Mouse (Mus musculus): ENCODE results near the gene Gak. TPM values are rescaled to one million over a fixed set of nuclear protein-coding genes. Genes with fewer than 3 reads are reported as not detected.
A peak's percentile ranks its signal among the peaks of the same experiment; 100 is the strongest.

Gene Gak
- polyA plus RNA-seq (2012; rRNA removed) = 84.9 and 86.8 TPM in 2 replicates

DNA sequence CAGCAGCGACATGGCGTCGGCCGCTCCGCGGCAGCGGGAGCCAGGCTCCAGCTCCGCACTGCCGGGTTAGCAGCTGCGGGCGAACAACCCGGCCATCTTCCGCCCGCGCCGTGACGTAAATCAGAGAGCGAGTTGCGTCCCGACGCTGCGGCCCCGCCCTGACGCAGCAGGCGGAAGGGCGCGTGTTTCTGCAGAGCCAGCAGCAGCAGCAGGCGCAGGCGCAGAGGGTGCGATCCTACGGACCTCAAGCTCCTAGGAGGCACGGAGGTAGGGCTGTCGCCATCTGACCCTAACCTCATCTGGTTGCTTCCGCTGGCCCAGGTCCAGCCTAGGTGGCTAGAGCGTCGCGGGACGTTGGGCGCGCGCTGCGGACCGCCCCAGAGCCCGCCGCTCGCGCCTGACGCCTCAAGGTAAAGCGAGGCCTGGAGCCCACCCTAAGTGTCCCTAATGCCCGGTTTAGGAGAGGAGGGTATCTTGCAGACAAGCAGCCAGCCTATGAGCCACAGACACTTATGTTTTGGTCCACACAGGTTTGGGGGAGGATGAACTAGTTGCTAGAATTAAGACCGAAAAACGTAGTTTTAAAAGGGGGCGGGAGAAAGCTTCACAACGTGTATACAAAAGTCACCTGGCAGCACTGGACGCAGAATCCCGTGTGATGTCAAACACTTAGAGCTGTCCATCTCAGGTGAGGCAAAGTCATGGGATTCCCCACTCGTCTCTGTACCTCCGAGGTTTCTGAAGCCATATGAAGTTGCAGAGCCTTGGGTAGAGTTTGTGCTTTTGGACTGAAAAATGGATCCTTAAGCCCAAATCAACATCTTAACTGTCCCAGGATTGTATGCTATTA, at the start of gene Gak, which contains the start of gene Tmem175:
TSS of gene Gak (minus strand) at position 122 of the 850 bp plus-strand sequence.
TSS of gene Tmem175 (plus strand) at position 137 of the 850 bp plus-strand sequence.
- Histone ChIP-seq H3K4me1 (ENCODE audit: control insufficient read depth, insufficient read depth, low read length) (peaks cover 7% of the 10 kb centered on the region; the same call in 1 of the 2 replicates), H3K4me3 (ENCODE audit: insufficient read depth, low read length) (peak within 1 kb of the TSS; percentile 82)
- peak; percentile 96 for TF ChIP-seq POLR2A (IDR thresholded peaks at IDR 0.05; ENCODE audit: extremely low read depth, insufficient read depth, low read length)
- TF ChIP-seq CTCF (IDR thresholded peaks at IDR 0.05; ENCODE audit: extremely low read depth, insufficient read depth, low read length) = no peak

DNA sequence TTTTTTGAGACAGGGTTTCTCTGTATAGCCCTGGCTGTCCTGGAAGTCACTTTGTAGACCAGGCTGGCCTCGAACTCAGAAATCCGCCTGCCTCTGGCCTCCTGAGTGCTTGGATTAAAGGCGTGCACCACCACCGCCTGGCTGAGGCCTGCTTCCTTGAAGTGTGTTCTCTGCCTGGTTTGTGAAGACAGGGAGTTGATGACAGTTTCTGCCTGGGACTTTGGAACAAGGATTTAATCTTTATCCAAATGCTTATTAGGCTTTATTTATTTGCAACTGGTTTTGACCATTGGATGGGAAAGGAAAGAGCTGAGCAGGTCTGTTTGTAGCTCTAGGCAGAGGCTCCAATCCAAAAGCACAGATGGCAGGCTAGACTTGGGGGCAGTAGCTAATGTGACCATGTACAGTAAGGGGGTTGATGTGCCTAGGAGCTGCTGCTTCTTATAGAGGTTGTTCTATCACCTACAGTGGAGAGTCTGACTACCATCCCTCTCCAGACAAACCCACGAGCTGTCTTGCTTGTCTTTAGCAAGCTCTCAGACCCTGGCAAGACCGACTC, 48.8 kb upstream of the Gak start:
- no peak for TF ChIP-seq POLR2A (IDR thresholded peaks at IDR 0.05; ENCODE audit: extremely low read depth, insufficient read depth, low read length)
- TF ChIP-seq CTCF (IDR thresholded peaks at IDR 0.05; ENCODE audit: extremely low read depth, insufficient read depth, low read length) = no peak
- Histone ChIP-seq H3K27ac (ENCODE audit: insufficient read depth, low read length) (no peak overlapping the region), H3K4me3 (ENCODE audit: insufficient read depth, low read length) (no peak overlapping the region), H3K4me1 (ENCODE audit: control insufficient read depth, insufficient read depth, low read length) (peaks cover 5% of the 10 kb centered on the region; the same call in 1 of the 2 replicates)

More for the DNA sequence above, at the start of gene Gak, which contains the start of gene Tmem175:
- H3K27ac ChIP-seq (ENCODE audit: insufficient read depth, low read length) = peak within 1 kb of the TSS; percentile 81

DNA sequence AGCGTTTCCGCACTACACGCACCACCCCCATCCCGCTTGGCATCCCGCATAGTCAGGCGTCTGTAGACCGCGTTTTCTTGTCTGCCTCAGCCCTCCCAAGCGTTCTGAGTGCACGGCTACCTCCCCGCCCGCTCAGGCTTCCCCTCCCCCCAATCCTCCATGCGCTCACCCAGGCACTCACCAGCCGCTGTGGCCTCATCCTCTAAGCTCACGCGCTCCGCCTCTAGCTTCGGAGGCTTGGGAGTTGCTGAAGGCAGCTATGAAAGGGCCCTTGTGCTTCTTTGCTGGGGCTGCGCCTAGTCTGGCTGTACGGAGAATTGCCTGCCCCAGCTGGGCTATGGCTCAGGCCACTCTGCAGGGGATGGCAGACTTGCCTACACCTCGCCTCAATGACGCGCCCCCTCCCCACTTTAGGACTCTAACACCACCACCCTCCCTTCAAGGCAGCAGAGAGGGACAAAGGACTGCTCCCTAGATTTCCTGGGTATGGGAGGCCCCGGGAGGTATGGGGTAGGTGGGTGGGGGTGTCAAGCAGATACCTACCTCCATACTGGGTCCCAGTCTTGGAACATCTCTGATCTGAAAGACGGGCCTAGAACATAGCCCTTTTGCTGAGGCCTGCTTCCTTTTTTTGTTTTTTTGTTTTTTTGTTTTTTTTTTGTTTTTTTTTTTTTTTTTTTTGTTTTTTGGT, 48.2 kb upstream of the Gak start:
- peak overlapping the region; percentile 11; the same call in 1 of the 2 replicates for H3K4me3 ChIP-seq (ENCODE audit: insufficient read depth, low read length)
- TF ChIP-seq CTCF (IDR thresholded peaks at IDR 0.05; ENCODE audit: extremely low read depth, insufficient read depth, low read length) (no peak), POLR2A (IDR thresholded peaks at IDR 0.05; ENCODE audit: extremely low read depth, insufficient read depth, low read length) (peak; percentile 9; the same call in 1 of the 2 replicates)
- peak overlapping the region; percentile 92 for H3K27ac ChIP-seq (ENCODE audit: insufficient read depth, low read length)
- H3K4me1 ChIP-seq (ENCODE audit: control insufficient read depth, insufficient read depth, low read length) = peaks cover 5% of the 10 kb centered on the region; the same call in 1 of the 2 replicates

DNA sequence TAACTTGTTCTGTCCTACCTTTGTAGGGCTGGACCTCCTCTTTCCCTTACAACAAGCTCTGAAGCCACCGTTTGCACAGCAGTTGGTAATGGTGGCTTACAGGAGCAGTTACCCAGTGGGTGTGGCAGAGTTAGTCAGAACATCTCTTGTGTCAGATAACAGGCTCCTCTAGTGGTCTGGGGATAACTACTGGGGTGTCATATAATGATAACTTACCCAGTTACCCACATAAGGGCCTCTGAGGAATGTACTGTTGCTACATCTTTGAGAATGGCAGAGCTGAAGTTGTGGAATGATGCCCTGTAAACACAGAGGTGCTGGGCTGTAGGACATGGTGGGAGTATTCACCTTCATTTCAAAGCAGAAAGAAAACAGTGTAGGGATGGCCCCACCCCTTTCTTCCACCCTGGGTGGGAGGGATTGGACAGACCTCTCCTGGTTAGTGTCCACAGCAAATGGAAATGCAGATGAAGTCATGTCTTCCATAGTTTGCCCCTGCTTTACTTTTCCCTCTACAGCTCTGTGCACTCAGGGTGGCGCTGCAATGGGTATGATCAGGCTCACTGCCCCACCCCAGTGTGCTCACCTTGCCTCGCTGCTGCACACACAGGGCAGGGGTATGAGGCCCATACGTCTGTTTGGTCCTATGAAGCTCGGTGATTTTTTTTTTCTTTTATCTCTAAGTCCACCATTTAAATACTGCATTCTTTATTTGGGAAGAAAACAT, 47.4 kb upstream of the Gak start:
- no peak for TF ChIP-seq CTCF (IDR thresholded peaks at IDR 0.05; ENCODE audit: extremely low read depth, insufficient read depth, low read length)
- no peak for TF ChIP-seq POLR2A (IDR thresholded peaks at IDR 0.05; ENCODE audit: extremely low read depth, insufficient read depth, low read length)
- peak overlapping the region; percentile 36; the same call in 1 of the 2 replicates for H3K27ac ChIP-seq (ENCODE audit: insufficient read depth, low read length)
- H3K4me3 ChIP-seq (ENCODE audit: insufficient read depth, low read length) = peak overlapping the region; percentile 11; the same call in 1 of the 2 replicates
- H3K4me1 ChIP-seq (ENCODE audit: control insufficient read depth, insufficient read depth, low read length) = peaks cover 5% of the 10 kb centered on the region; the same call in 1 of the 2 replicates

DNA sequence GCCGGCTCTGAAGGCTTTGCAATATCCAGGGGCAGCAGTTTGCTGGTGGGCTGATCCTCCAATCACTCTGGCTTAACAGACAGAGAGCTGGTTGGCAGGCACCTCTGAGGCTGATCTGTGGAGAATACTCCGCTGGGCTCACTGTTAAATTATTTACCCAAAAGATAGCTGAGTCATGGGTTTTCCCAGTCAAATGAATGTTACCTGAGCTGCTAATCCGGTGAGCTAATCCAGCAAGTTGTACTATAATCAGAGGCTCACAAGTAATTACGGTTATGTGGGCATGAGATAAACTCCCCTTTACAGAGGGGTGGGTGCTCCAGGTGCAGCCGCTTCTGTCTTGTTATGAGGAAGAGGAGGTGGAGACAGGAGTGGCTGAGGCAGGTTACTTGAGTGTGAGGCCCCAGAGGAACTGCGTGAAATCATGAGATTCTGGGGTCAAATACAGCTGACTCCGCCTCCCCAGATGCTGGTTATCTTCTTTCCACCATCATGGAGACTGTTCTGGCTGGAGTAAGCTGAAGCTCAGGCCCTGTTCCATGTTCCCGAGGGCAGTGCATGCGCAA, 45.8 kb upstream of the Gak start, which contains the start of gene Slc26a1:
TSS of gene Slc26a1 (minus strand) at position 319 of the 566 bp plus-strand sequence.
- TF ChIP-seq POLR2A (IDR thresholded peaks at IDR 0.05; ENCODE audit: extremely low read depth, insufficient read depth, low read length) (no peak), CTCF (IDR thresholded peaks at IDR 0.05; ENCODE audit: extremely low read depth, insufficient read depth, low read length) (no peak)
- H3K27ac ChIP-seq (ENCODE audit: insufficient read depth, low read length) = no peak within 1 kb of the TSS
- H3K4me3 ChIP-seq (ENCODE audit: insufficient read depth, low read length) = no peak within 1 kb of the TSS
- peaks cover 5% of the 10 kb centered on the region; the same call in 1 of the 2 replicates for H3K4me1 ChIP-seq (ENCODE audit: control insufficient read depth, insufficient read depth, low read length)

DNA sequence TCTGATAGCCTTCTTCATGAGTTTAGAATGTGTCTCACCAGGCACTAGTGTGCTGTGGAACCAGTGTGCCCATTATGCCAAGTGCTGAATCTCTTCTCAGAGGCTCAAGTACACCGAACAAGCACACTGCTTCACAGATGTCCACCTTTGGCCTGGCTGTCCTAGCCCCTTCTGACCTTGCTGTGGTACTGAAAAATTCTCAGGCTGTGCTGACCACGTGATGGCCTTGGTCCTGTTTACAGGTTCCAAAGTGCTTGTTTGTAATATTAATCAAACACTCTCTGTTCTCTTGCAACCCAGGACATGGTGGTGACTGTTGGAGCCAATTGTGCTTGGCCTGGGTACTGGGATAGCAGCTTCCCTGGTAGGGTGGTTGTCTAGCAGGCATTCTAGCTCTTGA, 45.1 kb upstream of the Gak start:
- no peak overlapping the region for H3K4me3 ChIP-seq (ENCODE audit: insufficient read depth, low read length)
- TF ChIP-seq CTCF (IDR thresholded peaks at IDR 0.05; ENCODE audit: extremely low read depth, insufficient read depth, low read length) (no peak), POLR2A (IDR thresholded peaks at IDR 0.05; ENCODE audit: extremely low read depth, insufficient read depth, low read length) (no peak)
- H3K27ac ChIP-seq (ENCODE audit: insufficient read depth, low read length) = no peak overlapping the region
- peaks cover 7% of the 10 kb centered on the region for H3K4me1 ChIP-seq (ENCODE audit: control insufficient read depth, insufficient read depth, low read length)

DNA sequence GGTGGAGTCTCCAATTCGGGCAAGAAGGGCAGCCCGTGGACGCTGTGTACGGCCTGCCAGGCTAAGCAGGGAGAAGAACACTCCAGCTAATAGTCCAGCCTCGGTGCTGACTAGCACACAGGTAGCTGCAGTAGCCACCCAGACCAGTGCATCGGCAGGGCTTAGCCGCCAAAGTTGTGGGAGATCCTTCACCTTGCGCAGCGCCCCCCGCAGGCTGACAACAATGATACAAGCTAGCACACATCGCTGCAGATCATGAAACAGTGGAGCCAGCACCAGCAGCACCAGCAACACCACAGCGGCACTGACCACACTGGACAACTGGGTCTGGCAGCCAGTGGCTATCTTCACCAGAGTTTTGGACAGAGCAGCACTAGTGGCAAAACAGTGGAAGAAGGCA, 42.2 kb upstream of the Gak start:
- no peak overlapping the region for H3K4me3 ChIP-seq (ENCODE audit: insufficient read depth, low read length)
- no peak for TF ChIP-seq POLR2A (IDR thresholded peaks at IDR 0.05; ENCODE audit: extremely low read depth, insufficient read depth, low read length)
- H3K4me1 ChIP-seq (ENCODE audit: control insufficient read depth, insufficient read depth, low read length) = peaks cover 2% of the 10 kb centered on the region
- no peak overlapping the region for H3K27ac ChIP-seq (ENCODE audit: insufficient read depth, low read length)

DNA sequence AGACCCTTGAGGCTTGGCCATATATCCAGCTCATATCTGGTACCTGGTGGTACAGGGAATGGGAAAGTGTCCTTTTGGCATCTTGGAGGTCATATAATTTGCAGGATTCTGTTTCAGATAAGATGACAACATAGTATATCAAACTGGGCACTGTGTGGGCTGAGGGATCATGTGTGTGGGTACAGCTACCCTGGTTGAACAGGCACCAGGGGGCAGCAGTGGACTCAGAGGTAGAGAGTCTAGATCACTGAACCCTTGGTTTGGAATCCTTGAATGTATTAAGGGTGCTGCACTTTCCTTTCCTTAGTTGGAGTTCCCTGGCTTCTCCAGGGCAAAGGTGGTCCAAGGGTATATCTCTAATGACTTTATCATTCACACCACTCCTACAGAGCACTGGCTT, 41.2 kb upstream of the Gak start:
- Histone ChIP-seq H3K27ac (ENCODE audit: insufficient read depth, low read length) (no peak overlapping the region), H3K4me1 (ENCODE audit: control insufficient read depth, insufficient read depth, low read length) (peaks cover 2% of the 10 kb centered on the region), H3K4me3 (ENCODE audit: insufficient read depth, low read length) (no peak overlapping the region)
- TF ChIP-seq CTCF (IDR thresholded peaks at IDR 0.05; ENCODE audit: extremely low read depth, insufficient read depth, low read length) = peak; percentile 60
- no peak for TF ChIP-seq POLR2A (IDR thresholded peaks at IDR 0.05; ENCODE audit: extremely low read depth, insufficient read depth, low read length)
